Mouse (Mus musculus) myocyte (in vitro differentiated cells): ENCODE results near the gene Dydc1. TPM values are rescaled to one million over a fixed set of nuclear protein-coding genes. Genes with fewer than 3 reads are reported as not detected.

ENCODE experiments used
- H3K27me3 ChIP-seq: one replicate; pipeline ENCODE4 v1.6.1; 2011; ENCODE audit not compliant: control insufficient read depth, insufficient read depth, insufficient read length
- H3K36me3 ChIP-seq: one replicate; pipeline ENCODE4 v1.6.1; 2011; ENCODE audit not compliant: control insufficient read depth, insufficient read depth
- H3K4me2 ChIP-seq: one replicate; pipeline ENCODE4 v1.6.1; 2011; ENCODE audit warnings: low read depth, control low read depth
- H3K4me3 ChIP-seq: one replicate; pipeline ENCODE4 v1.5.1; 2011; ENCODE audit warnings: mild to moderate bottlenecking, control low read depth, moderate library complexity
- H3K79me2 ChIP-seq: one replicate; pipeline ENCODE4 v1.6.1; 2011; ENCODE audit not compliant: control insufficient read depth, insufficient read depth
- H3ac ChIP-seq: one replicate; pipeline ENCODE4 v1.6.1; 2011; ENCODE audit not compliant: control insufficient read depth, insufficient read length
- CEBPB ChIP-seq: IDR thresholded peaks from 2 replicates; pipeline ENCODE4 v1.6.1; 2011; ENCODE audit warnings: mild to moderate bottlenecking, moderate library complexity; ENCODE audit not compliant: poor library complexity, insufficient read depth, severe bottlenecking
- E2F4 ChIP-seq: IDR thresholded peaks from one replicate; pipeline ENCODE4 v1.6.1; 2011; ENCODE audit warnings: mild to moderate bottlenecking, control low read depth, moderate library complexity; ENCODE audit not compliant: insufficient read depth
- MAX ChIP-seq: IDR thresholded peaks from one replicate; pipeline ENCODE4 v1.6.1; 2011; ENCODE audit warnings: low read depth, mild to moderate bottlenecking, control low read depth
- MYOD1 ChIP-seq, 3 experiments: IDR thresholded peaks; one replicate each; pipeline ENCODE4 v1.6.1; 2011; ENCODE audit warnings: control low read depth in 2 of 3, low read depth in 2 of 3, mild to moderate bottlenecking in 2 of 3, moderate library complexity in 1 of 3; ENCODE audit not compliant: insufficient read length in 2 of 3, control insufficient read depth in 1 of 3
- MYOG ChIP-seq, 3 experiments: IDR thresholded peaks; one replicate each; pipeline ENCODE4 v1.6.1; 2011; ENCODE audit warnings: control low read depth in 2 of 3, low read depth in 2 of 3, mild to moderate bottlenecking in 2 of 3; ENCODE audit not compliant: insufficient read length in 2 of 3, control insufficient read depth in 1 of 3, insufficient read depth in 1 of 3
- POLR2A ChIP-seq: IDR thresholded peaks from one replicate; pipeline ENCODE4 v1.6.1; 2011; ENCODE audit warnings: low read depth, mild to moderate bottlenecking, control low read depth, moderate library complexity; ENCODE audit not compliant: insufficient read length
- POLR2AphosphoS2 ChIP-seq: IDR thresholded peaks from one replicate; pipeline ENCODE4 v1.6.1; 2011; ENCODE audit warnings: low read depth, control low read depth; ENCODE audit not compliant: insufficient read length
- REST ChIP-seq: IDR thresholded peaks from one replicate; pipeline ENCODE4 v1.6.1; 2011; ENCODE audit warnings: mild to moderate bottlenecking, control low read depth, moderate library complexity; ENCODE audit not compliant: insufficient read depth, insufficient read length
- SRF ChIP-seq: IDR thresholded peaks from one replicate; pipeline ENCODE4 v1.6.1; 2011; ENCODE audit warnings: low read depth; ENCODE audit not compliant: control insufficient read depth, insufficient read length
- TCF12 ChIP-seq: IDR thresholded peaks from one replicate; pipeline ENCODE4 v1.6.1; 2011; ENCODE audit warnings: mild to moderate bottlenecking, control low read depth; ENCODE audit not compliant: poor library complexity, insufficient read depth, severe bottlenecking
- TCF3 ChIP-seq: IDR thresholded peaks from one replicate; pipeline ENCODE4 v1.6.1; 2011; ENCODE audit warnings: low read depth, control low read depth; ENCODE audit not compliant: insufficient read length
- USF1 ChIP-seq: IDR thresholded peaks from one replicate; pipeline ENCODE4 v1.6.1; 2011; ENCODE audit warnings: low read depth, mild to moderate bottlenecking, control low read depth, moderate library complexity
- polyA plus RNA-seq: library from polyadenylated mRNA; unstranded; fragments of >200 nt; fragmentation: generic; extraction: Trizol; gene quantifications from one replicate; pipeline ENCODE4 v1.2.1, GENCODE M21; 2012; ENCODE audit warnings: missing spikeins

The Dydc1 gene
- polyA plus RNA-seq, 1 experiment = not detected

DNA sequence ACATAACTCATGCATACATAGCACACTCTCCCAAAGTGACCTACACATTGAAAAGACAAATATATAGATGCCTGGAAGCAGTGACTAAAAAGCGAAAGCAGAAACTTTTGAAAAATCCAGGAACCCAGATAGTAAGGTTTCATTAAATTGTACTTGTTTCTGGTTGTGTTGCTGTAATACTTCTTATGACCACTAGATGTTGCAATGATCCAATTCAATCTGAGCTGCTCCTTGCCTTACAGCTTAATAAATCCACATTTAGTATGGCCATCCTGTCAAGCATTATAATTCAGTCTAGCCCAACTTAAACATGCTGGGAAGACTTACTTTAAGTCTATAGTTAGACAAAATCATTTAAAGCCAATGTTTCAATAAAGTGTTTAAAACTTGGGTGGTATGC lies 21.4 kb downstream of the Dydc1 start:
- TF ChIP-seq MAX (no peak), CEBPB (no peak), E2F4 (no peak), USF1 (no peak), REST (no peak)
- Histone ChIP-seq H3K4me2 (no peak overlapping the region), H3ac (no peak overlapping the region), H3K27me3 (no peaks in the 10 kb centered on the region), H3K4me3 (no peak overlapping the region), H3K79me2 (no peaks in the 10 kb centered on the region), H3K36me3 (no peaks in the 10 kb centered on the region)

DNA sequence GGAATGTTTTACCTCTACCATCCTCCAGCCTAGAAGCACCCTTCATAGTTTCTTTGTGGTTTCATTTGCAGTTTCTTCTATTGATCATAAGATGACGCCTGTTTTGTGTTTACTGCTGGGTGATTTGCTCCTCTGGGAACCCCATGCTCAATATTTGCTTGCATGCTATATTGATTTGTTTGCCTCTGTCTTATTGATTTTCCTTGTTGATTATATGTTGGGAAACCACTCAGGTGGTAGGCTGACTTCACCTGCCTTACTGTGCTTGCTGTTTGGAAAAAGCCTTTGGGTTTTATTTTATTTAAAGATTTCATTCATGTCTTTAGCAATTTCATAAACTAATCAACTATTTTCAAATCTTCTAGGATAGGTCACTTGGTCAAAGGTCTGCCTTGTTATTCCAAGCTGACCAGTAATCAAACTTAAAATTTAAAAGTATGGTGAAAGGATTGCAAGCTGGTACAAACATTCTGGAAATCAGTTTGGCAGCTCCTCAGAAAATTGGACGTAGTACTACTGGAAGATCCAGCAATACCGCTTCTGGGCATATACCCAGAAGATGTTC lies 23.7 kb downstream of the Dydc1 start:
- H3K4me2 ChIP-seq = no peak overlapping the region
- no peak overlapping the region for H3K4me3 ChIP-seq
- no peaks in the 10 kb centered on the region for H3K36me3 ChIP-seq
- no peak overlapping the region for H3ac ChIP-seq
- TF ChIP-seq REST (no peak), USF1 (no peak), POLR2A (no peak), TCF3 (no peak), E2F4 (no peak), SRF (no peak), MYOG (IDR thresholded peaks at IDR 0.05; ENCODE audit: control insufficient read depth in 1 of 3, insufficient read depth in 1 of 3, insufficient read length in 2 of 3, low read depth in 2 of 3) (no peak), CEBPB (no peak), POLR2AphosphoS2 (no peak), TCF12 (no peak), MYOD1 (IDR thresholded peaks at IDR 0.05; ENCODE audit: control insufficient read depth in 1 of 3, insufficient read length in 2 of 3, low read depth in 2 of 3) (no peak), MAX (no peak)
- H3K79me2 ChIP-seq = no peaks in the 10 kb centered on the region
- no peaks in the 10 kb centered on the region for H3K27me3 ChIP-seq

DNA sequence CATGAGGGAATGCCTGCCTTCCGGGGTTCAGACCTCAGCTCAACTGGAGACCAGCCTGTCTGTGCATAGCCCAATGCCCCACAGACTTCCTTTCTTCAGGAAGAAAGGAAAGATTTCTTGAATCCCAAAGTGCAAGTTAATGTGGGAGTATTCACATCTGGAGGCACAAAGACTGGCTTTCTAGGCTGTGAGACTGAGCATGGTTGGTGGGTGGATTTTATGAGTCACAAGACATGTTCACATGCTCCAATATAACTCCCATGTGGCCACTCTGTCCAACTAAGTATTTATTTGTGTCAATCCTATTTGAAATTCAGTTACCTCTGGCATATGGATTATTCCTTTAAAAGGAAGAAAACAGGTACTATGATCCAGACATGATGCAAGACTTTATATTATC lies 26.0 kb downstream of the Dydc1 start:
- Histone ChIP-seq H3K4me2 (no peak overlapping the region), H3K4me3 (no peak overlapping the region)
- TF ChIP-seq CEBPB (no peak), TCF12 (no peak), TCF3 (no peak)

DNA sequence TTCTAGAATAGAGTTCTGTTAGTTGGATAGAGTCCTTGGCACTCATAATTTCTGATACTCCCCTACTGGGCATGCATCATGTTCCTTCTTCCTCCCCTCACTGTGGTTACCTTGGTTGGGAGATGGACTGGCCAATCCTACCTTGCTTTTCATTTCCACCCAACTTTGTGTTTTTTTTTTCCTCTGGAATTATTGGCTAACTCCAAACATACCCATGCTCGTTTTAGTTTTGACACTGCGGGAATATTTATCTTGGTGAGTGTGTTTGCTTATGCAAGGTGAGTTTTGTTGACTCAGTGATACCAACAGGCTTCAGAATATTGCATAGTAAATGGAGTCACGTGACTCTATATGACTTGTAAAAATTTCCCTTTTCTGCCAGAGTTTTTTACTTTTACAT lies 28.0 kb downstream of the Dydc1 start:
- no peaks in the 10 kb centered on the region for H3K27me3 ChIP-seq
- H3K79me2 ChIP-seq = no peaks in the 10 kb centered on the region
- H3ac ChIP-seq = no peak overlapping the region
- H3K4me2 ChIP-seq = no peak overlapping the region
- no peak overlapping the region for H3K4me3 ChIP-seq
- TF ChIP-seq REST (no peak), POLR2A (no peak), SRF (no peak), MYOG (IDR thresholded peaks at IDR 0.05; ENCODE audit: control insufficient read depth in 1 of 3, insufficient read depth in 1 of 3, insufficient read length in 2 of 3, low read depth in 2 of 3) (no peak), POLR2AphosphoS2 (no peak), E2F4 (no peak), USF1 (no peak), CEBPB (no peak), MYOD1 (IDR thresholded peaks at IDR 0.05; ENCODE audit: control insufficient read depth in 1 of 3, insufficient read length in 2 of 3, low read depth in 2 of 3) (no peak), TCF12 (no peak), TCF3 (no peak)
- no peaks in the 10 kb centered on the region for H3K36me3 ChIP-seq

More for the DNA sequence above, 26.0 kb downstream of the Dydc1 start:
- H3K79me2 ChIP-seq = no peaks in the 10 kb centered on the region
- H3K27me3 ChIP-seq = no peaks in the 10 kb centered on the region
- no peak overlapping the region for H3ac ChIP-seq
- no peaks in the 10 kb centered on the region for H3K36me3 ChIP-seq

DNA sequence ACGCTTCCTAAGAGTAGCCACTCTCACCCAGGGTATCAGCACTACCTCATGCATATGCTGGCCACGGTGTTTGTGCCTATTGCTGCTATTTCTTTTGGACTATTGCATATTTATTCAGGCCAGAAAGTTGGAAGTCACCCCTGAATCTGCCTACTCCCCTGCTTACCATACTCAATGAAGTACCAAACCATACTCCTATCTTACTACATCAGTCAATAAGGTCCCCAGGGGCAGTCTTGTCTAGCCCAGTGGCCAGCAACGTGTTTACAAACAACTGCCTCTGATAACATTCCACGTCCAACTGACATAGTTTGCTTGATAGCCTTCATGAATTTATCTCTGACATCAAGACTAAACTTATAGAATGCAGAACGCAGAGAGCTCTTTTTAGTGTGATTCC lies 28.5 kb downstream of the Dydc1 start:
- no peaks in the 10 kb centered on the region for H3K36me3 ChIP-seq
- TF ChIP-seq CEBPB (no peak), TCF12 (no peak), MAX (no peak), MYOD1 (IDR thresholded peaks at IDR 0.05; ENCODE audit: control insufficient read depth in 1 of 3, insufficient read length in 2 of 3, low read depth in 2 of 3) (no peak), SRF (no peak), E2F4 (no peak), REST (no peak), POLR2AphosphoS2 (no peak), MYOG (IDR thresholded peaks at IDR 0.05; ENCODE audit: control insufficient read depth in 1 of 3, insufficient read depth in 1 of 3, insufficient read length in 2 of 3, low read depth in 2 of 3) (no peak)
- no peaks in the 10 kb centered on the region for H3K79me2 ChIP-seq
- no peak overlapping the region for H3K4me3 ChIP-seq
- no peaks in the 10 kb centered on the region for H3K27me3 ChIP-seq
- H3ac ChIP-seq = no peak overlapping the region
- no peak overlapping the region for H3K4me2 ChIP-seq
